Mouse (Mus musculus) stomach, embryonic 15.5 days (tissue): ENCODE data around the gene Rasa3. TPM values are rescaled to one million over a fixed set of nuclear protein-coding genes. Genes with fewer than 3 reads are reported as not detected.

Source experiments
- ATAC-seq: fragments of 200-750 bp; cut with Nextera tagmentation; 2 replicates; pipeline ENCODE4 v1.8.0; 2017; ENCODE audit warnings: low read depth, moderate number of reproducible peaks, moderate TSS enrichment; ENCODE audit not compliant: insufficient read depth, low FRiP score
- H3K27ac ChIP-seq: fragments of 300-500 bp; sonication (generic); 2 replicates; pipeline ENCODE4 v1.5.1; 2015; ENCODE audit warnings: mild to moderate bottlenecking, inconsistent platforms
- H3K27me3 ChIP-seq: fragments of 300-500 bp; sonication (generic); replicated peaks from 2 replicates; pipeline ENCODE4 v1.6.1; 2015; ENCODE audit warnings: inconsistent platforms
- H3K36me3 ChIP-seq: fragments of 300-500 bp; sonication (generic); 2 replicates; pipeline ENCODE4 v1.6.1; 2015; ENCODE audit warnings: inconsistent platforms
- H3K4me1 ChIP-seq: fragments of 300-500 bp; sonication (generic); 2 replicates; pipeline ENCODE4 v1.6.1; 2015; ENCODE audit warnings: inconsistent platforms
- H3K4me2 ChIP-seq: fragments of 300-500 bp; sonication (generic); 2 replicates; pipeline ENCODE4 v1.6.1; 2015; ENCODE audit warnings: mild to moderate bottlenecking, inconsistent platforms
- H3K4me3 ChIP-seq: fragments of 300-500 bp; sonication (generic); replicated peaks from 2 replicates; pipeline ENCODE4 v1.5.1; 2015; ENCODE audit warnings: inconsistent platforms
- H3K9ac ChIP-seq: fragments of 300-500 bp; sonication (generic); 2 replicates; pipeline ENCODE4 v1.6.1; 2015; ENCODE audit warnings: inconsistent platforms
- H3K9me3 ChIP-seq: fragments of 300-500 bp; sonication (generic); 2 replicates; pipeline ENCODE4 v1.6.1; 2016; ENCODE audit warnings: inconsistent platforms
- WGBS: fragments of 180-500 bp; shearing (Covaris S2); methylation state at CpG from one replicate; pipeline ENCODE4 v1.1.7; 2015; 5-methylcytosine and 5-hydroxymethylcytosine counted together
- polyA plus RNA-seq: library from polyadenylated mRNA; unstranded; fragments of >200 nt; fragmentation: Nextera tagmentation; extraction: Ambion mirVana; gene quantifications from 2 replicates; pipeline ENCODE4 v1.2.1, GENCODE M21; 2015

The Rasa3 gene
- polyA plus RNA-seq, 1 experiment from 2014 or later = 26.0 TPM

DNA sequence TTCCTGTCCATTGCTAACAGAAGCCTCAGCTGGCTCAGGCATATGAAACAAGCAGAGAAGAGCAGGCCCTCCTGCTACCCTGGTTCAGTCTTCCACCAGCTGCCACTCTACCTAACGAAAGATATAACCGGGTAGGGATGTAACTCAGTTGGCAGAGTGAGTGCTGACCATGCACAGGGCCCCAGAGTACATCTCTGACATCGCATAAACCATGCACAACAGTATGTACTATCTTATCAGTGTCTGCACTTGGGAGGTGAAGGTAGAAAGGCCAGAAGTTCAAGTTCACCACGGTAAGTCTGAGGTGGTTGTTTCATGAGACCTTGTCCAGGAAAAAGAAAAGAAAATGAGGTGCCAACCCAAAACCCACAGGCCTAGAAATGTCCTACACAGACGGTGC, 67.4 kb downstream of the Rasa3 start:
- no peak overlapping the region for H3K4me3 ChIP-seq
- WGBS = 73% methylated on average over 5 of the region's 5 CpGs
- H3K27me3 ChIP-seq = no peaks in the 10 kb centered on the region
- peaks cover 8% of the 10 kb centered on the region; the same call in 1 of the 2 replicates for H3K36me3 ChIP-seq
- no peak overlapping the region for H3K27ac ChIP-seq
- no peak for ATAC-seq
- no peak overlapping the region for H3K4me2 ChIP-seq
- H3K9me3 ChIP-seq = no peaks in the 10 kb centered on the region
- no peak overlapping the region for H3K9ac ChIP-seq
- no peaks in the 10 kb centered on the region for H3K4me1 ChIP-seq

DNA sequence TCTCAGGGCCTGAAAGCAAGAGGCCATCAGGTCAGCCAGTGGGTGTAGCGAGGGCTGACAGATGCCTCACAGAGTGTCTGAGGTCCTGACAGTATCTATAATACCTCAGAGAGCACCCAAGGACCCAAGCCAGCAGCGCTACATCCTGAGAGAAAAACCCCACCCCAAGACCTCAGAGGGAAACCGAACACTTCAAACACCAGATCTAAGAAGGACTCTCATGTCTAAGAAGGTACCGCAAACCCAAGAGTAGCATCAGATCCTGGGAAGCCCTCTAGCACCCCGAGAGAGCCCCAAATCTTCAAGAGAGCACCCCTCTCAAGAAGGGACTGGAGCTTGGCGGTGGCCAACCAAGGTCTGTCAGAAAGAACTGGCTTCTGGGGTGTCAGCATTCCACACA, 68.5 kb downstream of the Rasa3 start:
- Histone ChIP-seq H3K36me3 (peaks cover 8% of the 10 kb centered on the region; the same call in 1 of the 2 replicates), H3K4me2 (no peak overlapping the region), H3K4me1 (no peaks in the 10 kb centered on the region), H3K27ac (no peak overlapping the region), H3K4me3 (no peak overlapping the region), H3K9me3 (no peaks in the 10 kb centered on the region), H3K27me3 (no peaks in the 10 kb centered on the region), H3K9ac (no peak overlapping the region)
- no peak for ATAC-seq
- 91% methylated on average over 6 of the region's 6 CpGs for WGBS

DNA sequence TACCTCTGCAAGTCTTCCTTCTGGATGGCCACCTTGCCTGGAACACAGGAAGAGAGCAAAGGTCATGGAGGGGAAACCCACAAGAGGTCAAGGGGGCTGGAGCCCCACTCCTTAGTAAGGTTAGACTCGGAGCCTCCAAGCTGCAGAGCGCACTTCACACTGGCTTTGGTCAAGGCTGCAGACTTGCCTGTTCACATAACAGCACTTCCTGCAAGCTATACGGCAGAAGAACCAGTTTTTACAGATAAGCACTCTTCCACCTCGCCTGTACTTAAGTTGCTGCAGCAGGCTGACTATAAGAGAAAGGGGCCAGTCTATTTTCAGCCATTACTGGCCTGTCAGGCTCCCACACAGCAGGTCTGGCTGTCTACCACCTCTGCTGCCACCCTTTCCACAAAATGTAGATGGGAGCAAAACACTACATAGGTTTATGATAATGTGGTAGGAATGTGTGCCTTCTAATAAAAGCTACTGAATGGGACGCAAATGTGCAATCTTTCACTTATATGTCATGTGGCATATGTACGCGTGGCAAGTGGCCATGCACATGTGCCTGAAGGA, 71.4 kb downstream of the Rasa3 start:
- no peak for ATAC-seq
- WGBS = 66% methylated on average over 7 of the region's 7 CpGs
- no peak overlapping the region for H3K27ac ChIP-seq

DNA sequence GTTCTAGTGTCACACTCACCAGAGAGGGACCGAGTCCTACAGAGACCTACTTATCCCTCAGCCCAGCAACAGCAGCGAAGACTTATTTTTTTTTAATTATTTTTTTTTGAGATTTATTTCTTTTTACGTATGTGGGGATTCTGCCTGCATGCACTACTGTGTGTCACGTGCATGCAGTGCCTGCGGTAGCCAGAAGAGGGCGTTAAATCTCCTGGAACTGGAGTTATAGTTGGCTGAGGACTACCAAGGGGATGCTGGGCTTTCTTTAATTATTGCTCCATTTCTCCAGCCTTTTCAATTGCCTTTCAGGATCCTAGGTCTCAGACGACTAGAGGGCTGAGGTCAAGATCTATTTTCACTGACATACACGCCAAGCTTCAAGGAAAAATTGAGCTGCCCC, 74.8 kb downstream of the Rasa3 start:
- Histone ChIP-seq H3K4me3 (no peak overlapping the region), H3K36me3 (peaks cover 10% of the 10 kb centered on the region; the same call in 1 of the 2 replicates), H3K27ac (no peak overlapping the region), H3K4me2 (no peak overlapping the region), H3K27me3 (no peaks in the 10 kb centered on the region), H3K9ac (no peak overlapping the region), H3K4me1 (no peaks in the 10 kb centered on the region), H3K9me3 (no peaks in the 10 kb centered on the region)
- WGBS = 63% methylated on average over 8 of the region's 8 CpGs
- ATAC-seq = no peak

More for the DNA sequence above, 71.4 kb downstream of the Rasa3 start:
- H3K9ac ChIP-seq = no peak overlapping the region
- no peaks in the 10 kb centered on the region for H3K9me3 ChIP-seq
- H3K4me1 ChIP-seq = no peaks in the 10 kb centered on the region
- H3K4me2 ChIP-seq = no peak overlapping the region
- H3K4me3 ChIP-seq = no peak overlapping the region
- H3K27me3 ChIP-seq = no peaks in the 10 kb centered on the region
- no peaks in the 10 kb centered on the region; the same call in 1 of the 2 replicates for H3K36me3 ChIP-seq

DNA sequence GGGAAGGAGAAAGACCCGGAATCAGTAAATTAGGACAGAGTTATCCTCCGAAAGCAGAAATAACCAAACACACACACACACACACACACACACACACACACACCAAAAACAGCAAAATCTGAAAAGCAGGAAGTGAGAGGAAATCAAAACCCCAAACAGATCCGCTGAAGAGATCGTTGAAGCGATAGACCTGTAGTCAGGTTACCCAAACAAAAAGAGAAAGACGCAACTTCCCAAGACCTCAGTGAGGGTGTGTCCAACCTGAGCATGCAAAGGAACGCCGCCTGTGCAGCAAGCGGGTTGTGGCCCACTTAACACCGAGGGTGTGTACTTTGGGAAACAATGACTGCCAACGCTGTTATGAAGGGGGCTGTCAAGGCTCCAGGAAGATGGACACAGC, 76.2 kb downstream of the Rasa3 start:
- Histone ChIP-seq H3K27me3 (no peaks in the 10 kb centered on the region), H3K27ac (no peak overlapping the region), H3K4me1 (no peaks in the 10 kb centered on the region), H3K4me3 (no peak overlapping the region), H3K36me3 (peaks cover 14% of the 10 kb centered on the region; the same call in 1 of the 2 replicates), H3K4me2 (no peak overlapping the region), H3K9me3 (no peaks in the 10 kb centered on the region), H3K9ac (no peak overlapping the region)
- whole genome bisulfite sequencing = 73% methylated on average over 11 of the region's 11 CpGs
- no peak for ATAC-seq

DNA sequence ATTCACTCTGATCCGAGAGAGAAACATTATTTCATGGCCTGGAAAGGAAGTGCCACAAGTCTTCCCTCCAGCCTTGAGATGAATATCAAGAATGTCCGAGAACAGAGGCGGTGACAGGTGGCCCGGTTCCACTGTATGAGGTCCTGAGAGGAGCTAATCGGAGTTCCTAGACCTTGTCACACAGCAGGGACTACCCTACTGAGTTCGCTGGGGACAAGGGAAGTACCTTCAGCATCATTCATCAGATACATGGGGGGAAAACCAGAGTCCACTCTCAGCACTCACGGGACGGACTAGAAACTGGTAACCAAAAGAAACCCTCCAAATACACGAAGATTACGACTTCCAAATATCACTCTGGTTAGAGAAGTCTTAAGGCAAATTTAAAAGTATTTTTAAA, 76.7 kb downstream of the Rasa3 start:
- H3K27me3 ChIP-seq = no peaks in the 10 kb centered on the region
- no peak overlapping the region for H3K27ac ChIP-seq
- H3K36me3 ChIP-seq = peaks cover 15% of the 10 kb centered on the region; the same call in 1 of the 2 replicates
- WGBS = 80% methylated on average over 10 of the region's 10 CpGs
- no peaks in the 10 kb centered on the region for H3K4me1 ChIP-seq
- no peak overlapping the region for H3K9ac ChIP-seq
- H3K4me3 ChIP-seq = no peak overlapping the region
- no peak overlapping the region for H3K4me2 ChIP-seq
- no peak for ATAC-seq
- H3K9me3 ChIP-seq = no peaks in the 10 kb centered on the region

DNA sequence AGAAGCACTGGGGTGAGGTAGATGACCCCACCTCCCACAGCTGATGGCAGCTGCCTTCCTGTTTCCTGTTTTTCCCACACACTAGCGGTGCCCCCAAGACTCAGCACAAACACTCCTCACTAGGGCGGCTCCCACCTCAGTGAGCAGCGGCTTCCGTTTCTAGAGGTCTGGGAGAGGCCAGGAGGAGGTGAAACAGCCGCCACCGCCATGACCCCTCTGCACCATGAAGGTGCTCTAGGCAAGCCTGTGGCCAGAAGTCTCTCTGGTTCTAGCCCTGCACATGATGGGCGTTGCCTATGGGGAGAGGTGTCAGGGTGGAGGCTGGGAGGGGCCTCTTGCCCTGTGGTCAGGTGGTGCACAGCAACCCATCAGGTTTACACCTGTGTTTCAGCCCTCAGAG, 77.2 kb downstream of the Rasa3 start:
- no peak overlapping the region for H3K4me3 ChIP-seq
- H3K27ac ChIP-seq = no peak overlapping the region
- H3K4me2 ChIP-seq = no peak overlapping the region
- H3K4me1 ChIP-seq = no peaks in the 10 kb centered on the region
- H3K9ac ChIP-seq = no peak overlapping the region
- H3K27me3 ChIP-seq = no peaks in the 10 kb centered on the region
- no peak for ATAC-seq
- no peaks in the 10 kb centered on the region for H3K9me3 ChIP-seq
- 62% methylated on average over 7 of the region's 7 CpGs for WGBS
- peaks cover 15% of the 10 kb centered on the region; the same call in 1 of the 2 replicates for H3K36me3 ChIP-seq

DNA sequence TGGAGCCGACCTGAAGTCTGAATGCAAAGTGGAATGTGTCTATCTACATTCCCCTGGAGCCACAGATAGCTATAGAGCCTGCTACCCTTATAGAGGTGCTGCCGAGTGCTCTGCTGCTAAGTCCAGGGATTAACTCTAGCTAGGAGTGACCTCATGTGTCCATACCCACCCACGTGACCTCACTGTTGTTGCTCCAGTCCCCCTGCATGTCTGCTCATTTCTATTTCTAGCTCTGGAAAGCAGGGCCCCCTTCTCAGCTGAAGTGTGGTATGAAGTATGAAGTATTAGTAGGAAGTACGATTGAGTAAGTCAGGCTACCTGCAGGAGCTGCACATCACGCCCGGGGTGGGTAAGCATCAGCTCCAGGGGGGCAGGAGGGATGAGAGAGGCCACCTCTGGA, 79.6 kb downstream of the Rasa3 start:
- H3K9ac ChIP-seq = no peak overlapping the region
- no peak overlapping the region for H3K4me2 ChIP-seq
- H3K4me3 ChIP-seq = no peak overlapping the region
- H3K27ac ChIP-seq = no peak overlapping the region
- 79% methylated on average over 6 of the region's 6 CpGs for WGBS
- peaks cover 15% of the 10 kb centered on the region; the same call in 1 of the 2 replicates for H3K36me3 ChIP-seq
- H3K27me3 ChIP-seq = no peaks in the 10 kb centered on the region
- ATAC-seq = no peak
- no peaks in the 10 kb centered on the region for H3K4me1 ChIP-seq
- no peaks in the 10 kb centered on the region for H3K9me3 ChIP-seq

DNA sequence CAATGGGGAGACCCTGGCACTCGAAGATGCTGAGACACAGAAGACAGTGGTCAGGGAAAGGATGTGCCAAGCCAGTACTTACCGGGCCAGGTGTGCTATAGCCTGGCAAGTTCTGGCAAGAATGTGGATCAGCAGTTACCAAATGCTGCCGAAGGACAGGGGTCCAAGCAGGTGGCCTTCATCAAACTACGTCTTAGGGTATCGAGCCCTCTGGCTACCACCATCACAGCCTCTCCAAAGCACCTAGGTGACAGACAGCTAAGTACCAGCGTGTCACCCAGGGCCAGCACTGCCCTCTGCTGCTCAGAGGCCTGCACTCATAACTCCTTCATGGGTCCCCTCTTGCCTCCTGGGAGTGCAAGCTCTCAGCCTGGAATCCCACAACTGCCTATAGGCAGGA, 81.5 kb downstream of the Rasa3 start:
- no peaks in the 10 kb centered on the region for H3K9me3 ChIP-seq
- ATAC-seq = no peak
- H3K9ac ChIP-seq = no peak overlapping the region
- H3K4me2 ChIP-seq = no peak overlapping the region
- no peak overlapping the region for H3K4me3 ChIP-seq
- no peak overlapping the region for H3K27ac ChIP-seq
- H3K27me3 ChIP-seq = no peaks in the 10 kb centered on the region
- no peaks in the 10 kb centered on the region for H3K4me1 ChIP-seq
- peaks cover 15% of the 10 kb centered on the region; the same call in 1 of the 2 replicates for H3K36me3 ChIP-seq
- 86% methylated on average over 6 of the region's 6 CpGs for WGBS

DNA sequence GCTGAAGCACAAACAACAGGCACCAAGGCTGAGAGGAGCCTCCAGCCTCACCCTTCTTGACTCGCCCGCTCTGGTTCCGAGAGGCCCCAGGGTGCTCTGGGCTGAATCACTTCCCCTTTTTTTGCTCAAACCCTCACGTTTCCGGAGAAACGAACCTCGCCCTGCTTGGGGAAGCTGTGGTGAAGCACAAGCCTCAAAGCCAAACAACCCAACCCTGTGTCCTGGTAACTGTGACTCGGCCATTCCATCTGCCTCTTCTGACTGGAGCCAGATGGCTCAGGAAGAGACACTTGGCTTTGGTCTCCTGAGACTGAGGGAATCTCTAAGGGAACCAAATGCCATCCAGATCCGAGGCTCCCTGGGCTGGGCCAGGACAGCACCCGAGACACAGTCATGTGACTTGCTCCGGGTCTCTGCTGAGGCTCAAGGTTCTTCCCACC, 82.5 kb downstream of the Rasa3 start:
- H3K9ac ChIP-seq = no peak overlapping the region
- H3K4me3 ChIP-seq = no peak overlapping the region
- H3K27ac ChIP-seq = peak overlapping the region; percentile 54; the same call in 1 of the 2 replicates
- H3K27me3 ChIP-seq = no peaks in the 10 kb centered on the region
- peaks cover 15% of the 10 kb centered on the region; the same call in 1 of the 2 replicates for H3K36me3 ChIP-seq
- H3K4me1 ChIP-seq = no peaks in the 10 kb centered on the region
- H3K9me3 ChIP-seq = no peaks in the 10 kb centered on the region
- no peak overlapping the region for H3K4me2 ChIP-seq
- WGBS = 63% methylated on average over 11 of the region's 11 CpGs
- 0 out of 2 replicates have a peak, but pooled peaks have one; percentile 27 for ATAC-seq

DNA sequence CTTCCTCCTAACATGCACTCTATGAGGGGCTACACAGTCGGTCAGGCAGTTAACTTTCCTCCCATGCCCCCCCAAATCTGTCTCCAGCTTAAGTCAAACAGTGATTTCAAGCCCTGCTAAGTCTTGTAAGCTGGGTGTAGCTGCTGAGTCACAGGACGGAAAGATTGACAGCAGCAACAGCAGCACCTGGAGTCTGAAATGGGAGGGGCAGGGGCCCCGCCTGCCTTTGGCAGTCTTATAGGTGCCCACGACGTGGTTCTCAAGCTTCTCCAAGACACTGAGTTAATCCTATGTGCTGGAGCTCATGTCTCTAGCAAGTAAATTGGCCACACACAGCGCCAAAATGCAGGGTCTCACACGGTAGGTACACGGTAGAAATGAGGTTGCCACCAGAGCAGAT, 84.1 kb downstream of the Rasa3 start:
- Histone ChIP-seq H3K36me3 (peaks cover 9% of the 10 kb centered on the region; the same call in 1 of the 2 replicates), H3K9me3 (no peaks in the 10 kb centered on the region), H3K27me3 (no peaks in the 10 kb centered on the region), H3K4me1 (no peaks in the 10 kb centered on the region), H3K4me2 (no peak overlapping the region), H3K27ac (no peak overlapping the region), H3K9ac (no peak overlapping the region), H3K4me3 (no peak overlapping the region)
- ATAC-seq = no peak
- 65% methylated on average over 8 of the region's 8 CpGs for WGBS

DNA sequence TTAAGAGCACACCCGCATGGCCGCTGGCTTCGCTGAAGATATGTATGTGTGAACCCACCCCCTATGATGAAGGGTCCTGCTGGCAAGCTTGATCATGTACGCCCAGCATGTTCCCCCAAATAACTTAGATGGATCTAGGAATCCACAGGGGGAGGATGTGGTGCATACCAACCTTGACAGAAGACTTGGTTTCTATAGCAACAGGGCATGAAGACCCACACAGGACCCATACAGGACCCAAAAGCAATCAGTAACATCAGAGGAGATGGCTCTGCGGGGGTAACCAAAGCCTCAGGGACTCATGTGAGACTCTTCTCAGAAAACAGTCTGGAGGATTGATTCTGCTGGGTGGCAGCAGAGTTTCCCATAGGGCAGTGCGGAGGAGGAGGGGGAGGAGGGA, 86.2 kb downstream of the Rasa3 start:
- Histone ChIP-seq H3K27ac (no peak overlapping the region), H3K4me3 (no peak overlapping the region), H3K9ac (no peak overlapping the region), H3K4me1 (no peaks in the 10 kb centered on the region), H3K4me2 (no peak overlapping the region), H3K9me3 (no peaks in the 10 kb centered on the region), H3K27me3 (no peaks in the 10 kb centered on the region), H3K36me3 (peaks cover 2% of the 10 kb centered on the region; the same call in 1 of the 2 replicates)
- WGBS = 90% methylated on average over 6 of the region's 6 CpGs
- ATAC-seq = no peak

DNA sequence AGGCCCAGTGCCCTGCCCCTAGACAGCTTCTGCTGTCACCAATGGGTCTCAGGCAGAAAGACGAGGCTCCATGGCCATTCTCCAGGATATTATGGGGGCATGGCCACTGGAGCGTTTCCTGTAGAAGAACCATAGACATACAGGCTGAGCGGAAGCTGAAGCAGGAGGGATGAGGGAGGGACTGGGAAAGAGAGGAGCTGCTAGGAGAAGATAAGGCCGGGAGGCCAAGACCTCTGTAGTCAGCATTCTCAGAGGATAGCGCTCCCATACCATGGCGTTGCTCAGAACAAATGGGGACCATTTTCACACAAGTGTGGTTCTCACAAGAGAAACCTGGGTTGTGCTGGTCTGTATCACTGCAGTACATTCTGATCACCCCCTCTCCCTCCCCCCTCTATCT, 88.3 kb downstream of the Rasa3 start:
- Histone ChIP-seq H3K4me2 (no peak overlapping the region), H3K9me3 (no peaks in the 10 kb centered on the region), H3K4me1 (no peaks in the 10 kb centered on the region), H3K9ac (no peak overlapping the region), H3K36me3 (peaks cover 14% of the 10 kb centered on the region), H3K27me3 (no peaks in the 10 kb centered on the region), H3K4me3 (no peak overlapping the region), H3K27ac (no peak overlapping the region)
- no peak for ATAC-seq
- 82% methylated on average over 6 of the region's 6 CpGs for WGBS
